Mouse (Mus musculus): ENCODE results near the gene Oas1h.
"Not testable (repeated sequence)": the region's sequence is repeated elsewhere in the genome, so short reads cannot be mapped to it uniquely, and the experiment has no call there.

DNA sequence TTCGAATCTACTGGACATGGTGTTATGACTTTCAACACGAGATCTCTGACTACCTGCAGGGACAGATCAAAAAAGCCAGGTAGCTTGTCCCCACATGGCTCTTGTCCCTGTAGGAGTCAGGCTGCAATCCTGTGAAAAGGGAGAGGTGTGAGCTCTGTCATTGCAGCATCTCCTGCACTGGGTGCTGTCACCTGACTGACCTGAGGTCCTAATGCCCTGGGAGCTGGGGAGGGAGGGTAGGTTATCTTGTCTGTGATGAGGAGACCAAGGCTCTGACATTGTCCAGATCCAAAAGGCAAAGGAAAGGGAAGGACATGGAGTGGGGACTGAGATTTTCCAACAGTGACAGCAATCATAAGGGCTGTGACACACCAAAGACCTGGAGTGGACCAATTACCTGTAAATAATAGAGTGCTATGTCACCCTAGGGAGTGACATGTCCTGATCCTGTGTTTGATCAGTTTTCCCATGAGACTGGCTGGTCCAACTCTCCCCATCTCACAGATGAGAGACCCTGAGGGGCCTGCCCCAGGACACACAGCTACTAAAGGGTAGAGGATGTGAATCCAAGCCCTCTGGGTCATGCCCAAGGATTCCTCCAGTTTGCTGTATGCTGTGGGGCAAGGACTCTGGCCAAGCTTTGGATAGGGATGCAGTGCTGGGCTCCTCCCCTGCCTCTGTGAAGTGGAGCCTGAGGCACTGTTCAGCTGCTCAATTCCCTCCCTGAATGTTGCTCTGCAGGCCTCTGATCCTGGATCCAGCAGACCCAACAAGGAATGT is 58.1 kb downstream of the Oas1h start:
- TF ChIP-seq SRF (IDR thresholded peaks at IDR 0.05; ENCODE audit: control insufficient read depth, insufficient read length, low read depth); POLR2A (IDR thresholded peaks at IDR 0.05; ENCODE audit: insufficient read length, low read depth); E2F4 (IDR thresholded peaks at IDR 0.05; ENCODE audit: insufficient read depth); MYOD1 (IDR thresholded peaks at IDR 0.05; ENCODE audit: control insufficient read depth in 1 of 3, insufficient read length in 2 of 3, low read depth in 2 of 3); MAX (IDR thresholded peaks at IDR 0.05; ENCODE audit: low read depth); TCF3 (IDR thresholded peaks at IDR 0.05; ENCODE audit: insufficient read length, low read depth); POLR2AphosphoS2 (IDR thresholded peaks at IDR 0.05; ENCODE audit: insufficient read length, low read depth); MYOG (IDR thresholded peaks at IDR 0.05; ENCODE audit: control insufficient read depth in 1 of 3, insufficient read depth in 1 of 3, insufficient read length in 2 of 3, low read depth in 2 of 3); USF1 (IDR thresholded peaks at IDR 0.05; ENCODE audit: low read depth); TCF12 (IDR thresholded peaks at IDR 0.05; ENCODE audit: insufficient read depth, poor library complexity, severe bottlenecking); CEBPB (IDR thresholded peaks at IDR 0.05; ENCODE audit: insufficient read depth, poor library complexity, severe bottlenecking): not testable (repeated sequence)
